Mouse (Mus musculus): ENCODE measurements around the gene Taf5l. TPM values are rescaled to one million over a fixed set of nuclear protein-coding genes. Genes with fewer than 3 reads are reported as not detected.
"Not testable (repeated sequence)": the region's sequence is repeated elsewhere in the genome, so short reads cannot be mapped to it uniquely, and the experiment has no call there.

Gene Taf5l
- polyA plus RNA-seq, 1 experiment from 2014 or later = 36.0 TPM

GRCm38 (mm10) chr8:123980239-123980638, 41.0 kb downstream of the Taf5l start:
- ATAC-seq (ENCODE audit: low FRiP score, low read depth) = no peak
- no peak overlapping the region for H3K4me2 ChIP-seq (replicated peaks)
- H3K4me3 ChIP-seq = no peak overlapping the region
- H3K9me3 ChIP-seq = no peaks in the 10 kb centered on the region
- H3K27me3 ChIP-seq = peaks cover 3% of the 10 kb centered on the region
- H3K27ac ChIP-seq (replicated peaks) = no peak overlapping the region
- peaks cover 12% of the 10 kb centered on the region for H3K4me1 ChIP-seq
- H3K9ac ChIP-seq (replicated peaks) = no peak overlapping the region; the same call in 1 of the 2 replicates
- WGBS = 74% methylated on average over 4 of the region's 4 CpGs
- no peaks in the 10 kb centered on the region for H3K36me3 ChIP-seq

- Histone ChIP-seq H3K4me2 (replicated peaks) (no peak overlapping the region), H3K4me3 (no peak overlapping the region), H3K4me1 (peaks cover 12% of the 10 kb centered on the region), H3K27ac (replicated peaks) (no peak overlapping the region), H3K27me3 (peaks cover 3% of the 10 kb centered on the region), H3K9ac (replicated peaks) (no peak overlapping the region), H3K36me3 (no peaks in the 10 kb centered on the region), H3K9me3 (no peaks in the 10 kb centered on the region)
- 76% methylated on average over 8 of the region's 8 CpGs for WGBS
- no peak for ATAC-seq (ENCODE audit: low FRiP score, low read depth)
Measured at GRCm38 (mm10) chr8:123978926-123979325, 42.3 kb downstream of the Taf5l start.

GRCm38 (mm10) chr8:123978166-123978838, 42.9 kb downstream of the Taf5l start:
- 78% methylated on average over 14 of the region's 14 CpGs for WGBS
- H3K4me3 ChIP-seq = no peak overlapping the region
- peaks cover 3% of the 10 kb centered on the region for H3K27me3 ChIP-seq
- no peak overlapping the region for H3K9ac ChIP-seq (replicated peaks)
- H3K4me2 ChIP-seq (replicated peaks) = no peak overlapping the region
- peaks cover 12% of the 10 kb centered on the region for H3K4me1 ChIP-seq
- ATAC-seq (ENCODE audit: low FRiP score, low read depth) = no peak
- no peaks in the 10 kb centered on the region for H3K9me3 ChIP-seq
- H3K27ac ChIP-seq (replicated peaks) = no peak overlapping the region
- no peaks in the 10 kb centered on the region for H3K36me3 ChIP-seq

GRCm38 (mm10) chr8:123977499-123977898, 43.7 kb downstream of the Taf5l start:
- Histone ChIP-seq H3K27me3 (peaks cover 3% of the 10 kb centered on the region), H3K4me3 (no peak overlapping the region), H3K9ac (replicated peaks) (no peak overlapping the region), H3K27ac (replicated peaks) (no peak overlapping the region), H3K36me3 (no peaks in the 10 kb centered on the region), H3K4me1 (peaks cover 12% of the 10 kb centered on the region), H3K9me3 (no peaks in the 10 kb centered on the region), H3K4me2 (replicated peaks) (no peak overlapping the region)
- ATAC-seq (ENCODE audit: low FRiP score, low read depth) = no peak
- whole genome bisulfite sequencing = 92% methylated on average over 4 of the region's 4 CpGs

GRCm38 (mm10) chr8:123973495-123973894, 47.7 kb downstream of the Taf5l start:
- no peak for ATAC-seq (ENCODE audit: low FRiP score, low read depth)

GRCm38 (mm10) chr8:123966896-123967295, 54.3 kb downstream of the Taf5l start:
- Histone ChIP-seq H3K4me1 (no peaks in the 10 kb centered on the region), H3K36me3 (peaks cover 15% of the 10 kb centered on the region; the same call in 1 of the 2 replicates), H3K27ac (replicated peaks) (no peak overlapping the region), H3K9ac (replicated peaks) (no peak overlapping the region), H3K4me2 (replicated peaks) (no peak overlapping the region), H3K27me3 (no peaks in the 10 kb centered on the region), H3K4me3 (no peak overlapping the region), H3K9me3 (no peaks in the 10 kb centered on the region)
- 69% methylated on average over 2 of the region's 2 CpGs for WGBS
- no peak for ATAC-seq (ENCODE audit: low FRiP score, low read depth)

More at GRCm38 (mm10) chr8:123973495-123973894, 47.7 kb downstream of the Taf5l start:
- no peaks in the 10 kb centered on the region for H3K27me3 ChIP-seq
- no peaks in the 10 kb centered on the region for H3K9me3 ChIP-seq
- no peaks in the 10 kb centered on the region for H3K4me1 ChIP-seq
- H3K9ac ChIP-seq (replicated peaks) = no peak overlapping the region
- no peak overlapping the region for H3K4me2 ChIP-seq (replicated peaks)
- 0 out of 2 replicates have a peak, but pooled peaks cover 3% of the 10 kb centered on the region for H3K36me3 ChIP-seq
- H3K4me3 ChIP-seq = no peak overlapping the region
- no peak overlapping the region for H3K27ac ChIP-seq (replicated peaks)
- 76% methylated on average over 1 of the region's 1 CpGs for WGBS

- 68% methylated on average over 1 of the region's 1 CpGs for WGBS
- Histone ChIP-seq H3K36me3 (peaks cover 38% of the 10 kb centered on the region), H3K4me3 (no peak overlapping the region), H3K4me1 (no peaks in the 10 kb centered on the region), H3K4me2 (replicated peaks) (no peak overlapping the region), H3K27ac (replicated peaks) (no peak overlapping the region), H3K9ac (replicated peaks) (no peak overlapping the region), H3K9me3 (no peaks in the 10 kb centered on the region), H3K27me3 (no peaks in the 10 kb centered on the region)
- no peak for ATAC-seq (ENCODE audit: low FRiP score, low read depth)
Measured at GRCm38 (mm10) chr8:123961371-123961770, 59.8 kb downstream of the Taf5l start.

- H3K27me3 ChIP-seq; H3K4me1 ChIP-seq; ATAC-seq (ENCODE audit: low FRiP score, low read depth); H3K9ac ChIP-seq (replicated peaks); H3K4me2 ChIP-seq (replicated peaks); H3K4me3 ChIP-seq; H3K27ac ChIP-seq (replicated peaks); H3K9me3 ChIP-seq: not testable (repeated sequence)
- H3K36me3 ChIP-seq = peaks cover 35% of the 10 kb centered on the region
- 90% methylated on average over 5 of the region's 5 CpGs for WGBS
Measured at GRCm38 (mm10) chr8:123960556-123960955, 60.6 kb downstream of the Taf5l start.

GRCm38 (mm10) chr8:123960056-123960455, 61.1 kb downstream of the Taf5l start:
- Histone ChIP-seq H3K36me3 (peaks cover 37% of the 10 kb centered on the region), H3K27ac (replicated peaks) (no peak overlapping the region), H3K9ac (replicated peaks) (no peak overlapping the region), H3K4me1 (no peaks in the 10 kb centered on the region), H3K9me3 (no peaks in the 10 kb centered on the region), H3K27me3 (no peaks in the 10 kb centered on the region), H3K4me2 (replicated peaks) (no peak overlapping the region), H3K4me3 (no peak overlapping the region)
- WGBS = 90% methylated on average over 9 of the region's 9 CpGs
- ATAC-seq (ENCODE audit: low FRiP score, low read depth) = no peak

- no peaks in the 10 kb centered on the region for H3K27me3 ChIP-seq
- no peak for ATAC-seq (ENCODE audit: low FRiP score, low read depth)
- no peak overlapping the region for H3K4me2 ChIP-seq (replicated peaks)
- no peak overlapping the region for H3K9ac ChIP-seq (replicated peaks)
- no peak overlapping the region for H3K27ac ChIP-seq (replicated peaks)
- peaks cover 42% of the 10 kb centered on the region for H3K36me3 ChIP-seq
- no peaks in the 10 kb centered on the region for H3K4me1 ChIP-seq
- H3K9me3 ChIP-seq = no peaks in the 10 kb centered on the region
- WGBS = 89% methylated on average over 6 of the region's 6 CpGs
- H3K4me3 ChIP-seq = no peak overlapping the region
Measured at GRCm38 (mm10) chr8:123959473-123959872, 61.7 kb downstream of the Taf5l start.

GRCm38 (mm10) chr8:123958130-123958529, 63.1 kb downstream of the Taf5l start:
- Histone ChIP-seq H3K27me3 (no peaks in the 10 kb centered on the region), H3K9ac (replicated peaks) (no peak overlapping the region), H3K4me2 (replicated peaks) (no peak overlapping the region), H3K27ac (replicated peaks) (no peak overlapping the region), H3K4me1 (no peaks in the 10 kb centered on the region), H3K4me3 (no peak overlapping the region), H3K36me3 (peaks cover 53% of the 10 kb centered on the region), H3K9me3 (no peaks in the 10 kb centered on the region)
- no peak for ATAC-seq (ENCODE audit: low FRiP score, low read depth)
- WGBS = 73% methylated on average over 17 of the region's 17 CpGs

- peaks cover 42% of the 10 kb centered on the region for H3K36me3 ChIP-seq
- 94% methylated on average over 8 of the region's 8 CpGs for WGBS
Measured at GRCm38 (mm10) chr8:123954246-123954645, 67.0 kb downstream of the Taf5l start.

GRCm38 (mm10) chr8:123953686-123954085, 67.5 kb downstream of the Taf5l start:
- Histone ChIP-seq H3K4me1 (peaks cover 9% of the 10 kb centered on the region), H3K36me3 (peaks cover 40% of the 10 kb centered on the region), H3K9ac (replicated peaks) (no peak overlapping the region), H3K4me2 (replicated peaks) (no peak overlapping the region), H3K9me3 (no peaks in the 10 kb centered on the region), H3K4me3 (no peak overlapping the region), H3K27ac (replicated peaks) (no peak overlapping the region), H3K27me3 (no peaks in the 10 kb centered on the region)
- 88% methylated on average over 8 of the region's 8 CpGs for WGBS
- no peak for ATAC-seq (ENCODE audit: low FRiP score, low read depth)

More at GRCm38 (mm10) chr8:123954246-123954645, 67.0 kb downstream of the Taf5l start:
- H3K4me2 ChIP-seq (replicated peaks) = no peak overlapping the region
- peaks cover 9% of the 10 kb centered on the region for H3K4me1 ChIP-seq
- H3K4me3 ChIP-seq = no peak overlapping the region
- no peaks in the 10 kb centered on the region for H3K27me3 ChIP-seq
- H3K9me3 ChIP-seq = no peaks in the 10 kb centered on the region
- H3K9ac ChIP-seq (replicated peaks) = no peak overlapping the region
- H3K27ac ChIP-seq (replicated peaks) = no peak overlapping the region
- ATAC-seq (ENCODE audit: low FRiP score, low read depth) = no peak
